7 mouse cellular contexts compared by ENCODE assay signal in the genomic region with DNA sequence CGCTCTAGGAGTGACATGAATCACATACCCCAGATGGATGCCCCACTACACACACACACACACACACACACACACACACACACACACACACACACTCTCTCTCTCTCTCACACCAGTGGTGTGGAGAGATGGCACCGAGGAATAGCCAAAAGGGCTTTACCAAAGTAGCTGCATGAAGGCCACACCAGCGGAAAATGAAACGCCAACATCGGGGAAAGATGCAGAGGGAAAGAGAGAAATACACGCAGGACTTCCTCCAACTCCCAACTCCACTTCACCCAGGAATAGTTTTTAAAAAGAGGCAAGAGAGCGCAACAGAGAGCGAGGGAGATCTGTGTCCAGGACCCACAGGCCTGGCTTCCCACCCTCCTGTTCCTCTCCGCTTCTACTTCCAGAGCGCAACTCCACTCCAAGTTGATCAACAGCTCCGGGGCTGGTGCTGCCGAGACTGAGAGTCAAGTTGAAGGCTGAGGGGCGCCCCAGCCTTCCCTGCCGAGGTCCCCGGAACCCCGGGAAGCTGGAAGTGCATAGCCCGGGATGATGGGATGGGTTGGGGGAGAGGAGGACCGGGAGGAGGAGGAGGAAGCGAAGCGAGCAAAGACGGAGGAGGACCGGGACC.
DNase-seq lines count a peak whose midpoint lies in the region; ATAC-seq and TF ChIP-seq lines count a peak whose summit lies in the region.

No protein-coding gene starts in this region.

- ATAC-seq in lung, embryonic 14.5 days (ENCODE audit: insufficient read depth), result no peak
- ATAC-seq in forebrain, embryonic 14.5 days, result no peak
- peak; percentile 26 for ATAC-seq in liver, embryonic 14.5 days (ENCODE audit: insufficient read depth)
- peak; percentile 32; the same call in 1 of the 2 replicates for ATAC-seq in stomach, embryonic 16.5 days (ENCODE audit: insufficient read depth, low FRiP score)

- no peaks in the 10 kb centered on the region for H3K27me3 ChIP-seq in lung, embryonic 14.5 days (ENCODE audit: insufficient read depth, low read length)
- no peaks in the 10 kb centered on the region for H3K27me3 ChIP-seq in forebrain, embryonic 14.5 days (replicated peaks; ENCODE audit: control insufficient read depth, insufficient read depth, low read length)
- H3K27me3 ChIP-seq in liver, embryonic 14.5 days (ENCODE audit: control insufficient read depth, insufficient read depth, low read length), result peaks cover 8% of the 10 kb centered on the region
- H3K27me3 ChIP-seq in stomach, embryonic 16.5 days (ENCODE audit: control insufficient read depth, insufficient read depth, low read length), result no peaks in the 10 kb centered on the region

- 0 out of 2 replicates have a peak, but pooled peaks have one; percentile 1 for TF ChIP-seq CTCF in lung, embryonic 14.5 days (IDR thresholded peaks at IDR 0.05; ENCODE audit: low read depth)
- no peak for TF ChIP-seq CTCF in liver, embryonic 14.5 days (IDR thresholded peaks at IDR 0.05; ENCODE audit: low read depth)

- WGBS in lung, embryonic 14.5 days, result 3% methylated on average over 22 of the region's 22 CpGs
- WGBS in forebrain, embryonic 14.5 days, result 0% methylated on average over 21 of the region's 22 CpGs
- 2% methylated on average over 22 of the region's 22 CpGs for WGBS in liver, embryonic 14.5 days (ENCODE audit: insufficient replicate concordance)
- WGBS in stomach, embryonic 16.5 days, result 1% methylated on average over 22 of the region's 22 CpGs

- H3K4me1 ChIP-seq in lung, embryonic 14.5 days (ENCODE audit: insufficient read depth), result peaks cover 13% of the 10 kb centered on the region
- peaks cover 13% of the 10 kb centered on the region for H3K4me1 ChIP-seq in forebrain, embryonic 14.5 days (ENCODE audit: control insufficient read depth, insufficient read depth, low read length)
- peaks cover 0 to 22% of the 10 kb centered on the region in 2 experiments; a peak in 2 of 4 replicates for H3K4me1 ChIP-seq in liver, embryonic 14.5 days (replicated peaks; ENCODE audit: control insufficient read depth in 2 of 2, insufficient read depth in 2 of 2, low read length in 1 of 2)
- H3K4me1 ChIP-seq in stomach, embryonic 16.5 days (ENCODE audit: control insufficient read depth, insufficient read depth, low read length), result peaks cover 36% of the 10 kb centered on the region; the same call in 1 of the 2 replicates

- H3K9me3 ChIP-seq in lung, embryonic 14.5 days (ENCODE audit: low read depth, low read length), result no peaks in the 10 kb centered on the region
- no peaks in the 10 kb centered on the region for H3K9me3 ChIP-seq in forebrain, embryonic 14.5 days (replicated peaks; ENCODE audit: control insufficient read depth, low read length)
- H3K9me3 ChIP-seq in liver, embryonic 14.5 days (ENCODE audit: control insufficient read depth, low read length), result no peaks in the 10 kb centered on the region
- H3K9me3 ChIP-seq in stomach, embryonic 16.5 days (replicated peaks; ENCODE audit: control insufficient read depth, low read length), result no peaks in the 10 kb centered on the region

- H3K36me3 ChIP-seq in lung, embryonic 14.5 days (ENCODE audit: insufficient read depth), result no peaks in the 10 kb centered on the region
- no peaks in the 10 kb centered on the region for H3K36me3 ChIP-seq in forebrain, embryonic 14.5 days (ENCODE audit: control insufficient read depth, insufficient read depth, low read length)
- no peaks in the 10 kb centered on the region for H3K36me3 ChIP-seq in liver, embryonic 14.5 days (replicated peaks; ENCODE audit: control insufficient read depth, insufficient read depth, low read depth)
- H3K36me3 ChIP-seq in stomach, embryonic 16.5 days (ENCODE audit: control insufficient read depth, insufficient read depth, low read length), result no peaks in the 10 kb centered on the region

- H3K4me2 ChIP-seq in lung, embryonic 14.5 days, result peak overlapping the region; percentile 94
- peak overlapping the region; percentile 88 for H3K4me2 ChIP-seq in forebrain, embryonic 14.5 days (ENCODE audit: low read length)
- H3K4me2 ChIP-seq in liver, embryonic 14.5 days (ENCODE audit: low read depth), result peak overlapping the region; percentile 61
- H3K4me2 ChIP-seq in stomach, embryonic 16.5 days (ENCODE audit: low read depth, low read length), result peak overlapping the region; percentile 77

- peak overlapping the region; percentile 92 for H3K27ac ChIP-seq in lung, embryonic 14.5 days (ENCODE audit: low read depth)
- peak overlapping the region; percentile 88 for H3K27ac ChIP-seq in forebrain, embryonic 14.5 days (ENCODE audit: low read depth, low read length)
- H3K27ac ChIP-seq in liver, embryonic 14.5 days, result no peak overlapping the region
- peak overlapping the region; percentile 98 for H3K27ac ChIP-seq in stomach, embryonic 16.5 days (ENCODE audit: low read length)

- peak; percentile 60 for DNase-seq in lung, embryonic 14.5 days
- no peak for DNase-seq in lung, postnatal 36 days
- DNase-seq in adipocyte (ENCODE audit: low spot score), result peak; percentile 40
- peak; percentile 57 for DNase-seq in forebrain, embryonic 14.5 days (ENCODE audit: low spot score)
- DNase-seq in liver, embryonic 14.5 days (ENCODE audit: low read depth in 3 of 3, low spot score in 3 of 3), result no peak
- no peak for DNase-seq in layer of hippocampus, adult 11-12 months (ENCODE audit: low spot score)

- peak overlapping the region; percentile 84 for H3K9ac ChIP-seq in lung, embryonic 14.5 days
- peak overlapping the region; percentile 80 for H3K9ac ChIP-seq in forebrain, embryonic 14.5 days (ENCODE audit: low read length)
- peak overlapping the region; percentile 37 for H3K9ac ChIP-seq in liver, embryonic 14.5 days (replicated peaks)
- peak overlapping the region; percentile 93 for H3K9ac ChIP-seq in stomach, embryonic 16.5 days (ENCODE audit: low read length)

- H3K4me3 ChIP-seq in lung, embryonic 14.5 days (ENCODE audit: low read depth, low read length), result peak overlapping the region; percentile 67
- peak overlapping the region; percentile 62 for H3K4me3 ChIP-seq in forebrain, embryonic 14.5 days (ENCODE audit: low read depth, low read length)
- H3K4me3 ChIP-seq in liver, embryonic 14.5 days (ENCODE audit: insufficient read depth in 1 of 2, low read depth in 2 of 2, low read length in 2 of 2), result peak overlapping the region; percentile 48 to 63
- peak overlapping the region; percentile 84 for H3K4me3 ChIP-seq in stomach, embryonic 16.5 days (replicated peaks; ENCODE audit: low read length)

- no peak for TF ChIP-seq EP300 in liver, embryonic 14.5 days (IDR thresholded peaks at IDR 0.05; ENCODE audit: low read depth)

Comparison
In these comparisons a context has a peak if more than half of its experiments do, and no peak if none do; other contexts are left out.
1. DNase-seq: peak in lung, embryonic 14.5 days (single experiment), adipocyte (single experiment) and forebrain, embryonic 14.5 days (single experiment); none in lung, postnatal 36 days (single experiment), liver, embryonic 14.5 days (0 of 3) and layer of hippocampus, adult 11-12 months (single experiment).
2. ATAC-seq: peak in liver, embryonic 14.5 days (single experiment) and stomach, embryonic 16.5 days (single experiment); none in lung, embryonic 14.5 days (single experiment) and forebrain, embryonic 14.5 days (single experiment).
3. H3K9ac ChIP-seq: peak in every context shown above with its lines; median percentile 93 in stomach, embryonic 16.5 days; 84 in lung, embryonic 14.5 days; 80 in forebrain, embryonic 14.5 days; 37 in liver, embryonic 14.5 days.
4. Peak in every context shown above with its lines, with median percentiles within 50 percentile points of each other: H3K4me2 ChIP-seq and H3K4me3 ChIP-seq.